Mouse (Mus musculus): ENCODE results near the gene Rgcc.

The Rgcc gene

DNA sequence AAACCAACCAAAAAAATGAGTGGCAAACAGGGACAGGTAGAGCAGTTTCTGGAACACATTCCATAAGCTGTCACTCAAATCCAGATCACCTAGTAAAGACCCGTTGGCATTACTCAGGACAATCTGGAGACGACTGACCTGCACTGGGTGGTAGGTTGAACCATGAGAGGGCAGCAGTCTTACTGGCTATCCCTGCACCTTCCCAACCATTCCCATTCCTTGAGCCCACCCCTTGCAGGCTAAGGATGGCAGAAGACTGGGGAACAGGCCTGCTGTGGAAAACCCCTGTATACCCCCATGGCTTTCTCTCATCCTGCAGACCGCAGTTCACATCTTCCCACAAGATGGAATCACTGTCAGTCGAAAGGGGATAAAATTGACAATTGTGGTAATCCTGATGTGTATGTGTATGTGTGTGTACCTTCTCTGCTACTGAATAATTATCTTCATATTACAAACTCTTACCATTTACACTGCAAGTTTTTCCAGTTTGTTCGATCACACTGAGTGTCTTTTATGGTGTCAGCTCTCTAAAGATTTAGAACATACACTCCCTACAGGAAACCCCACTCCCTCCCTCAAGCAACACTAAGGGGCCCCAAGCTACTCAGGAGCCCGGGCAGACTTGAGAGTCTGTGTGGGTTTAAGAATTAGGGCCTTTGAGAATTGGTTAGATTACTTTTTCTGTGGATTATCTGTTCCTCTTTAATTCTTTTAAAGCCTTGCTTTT is 59.6 kb downstream of the Rgcc start:
- no peak for DNase-seq (ENCODE audit: low read depth, low spot score)

DNA sequence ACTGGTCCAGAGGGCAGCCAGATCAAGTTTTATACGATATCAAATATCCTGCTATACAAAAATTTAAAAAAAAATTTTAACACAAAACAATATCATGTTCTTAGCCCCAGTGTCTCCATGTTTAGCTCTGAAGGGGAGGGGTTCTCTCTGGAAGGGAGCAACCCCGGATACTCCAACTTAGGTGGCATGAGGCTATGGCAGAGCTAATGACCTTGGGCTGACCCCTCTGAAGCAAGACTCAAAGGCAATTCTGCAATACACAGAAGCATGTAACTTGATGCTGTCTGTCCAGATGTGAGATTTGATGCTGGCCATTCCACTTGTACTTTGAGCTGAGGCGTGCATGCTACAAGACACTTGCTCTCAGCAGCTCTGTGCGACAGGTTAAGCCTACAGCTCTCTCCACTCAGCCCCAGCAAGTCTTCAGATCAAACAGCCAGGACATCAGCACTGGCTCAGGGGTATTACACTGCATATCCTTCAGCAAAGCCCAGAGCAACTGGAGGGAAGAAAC is 60.3 kb downstream of the Rgcc start:
- DNase-seq (ENCODE audit: low read depth, low spot score) = no peak

DNA sequence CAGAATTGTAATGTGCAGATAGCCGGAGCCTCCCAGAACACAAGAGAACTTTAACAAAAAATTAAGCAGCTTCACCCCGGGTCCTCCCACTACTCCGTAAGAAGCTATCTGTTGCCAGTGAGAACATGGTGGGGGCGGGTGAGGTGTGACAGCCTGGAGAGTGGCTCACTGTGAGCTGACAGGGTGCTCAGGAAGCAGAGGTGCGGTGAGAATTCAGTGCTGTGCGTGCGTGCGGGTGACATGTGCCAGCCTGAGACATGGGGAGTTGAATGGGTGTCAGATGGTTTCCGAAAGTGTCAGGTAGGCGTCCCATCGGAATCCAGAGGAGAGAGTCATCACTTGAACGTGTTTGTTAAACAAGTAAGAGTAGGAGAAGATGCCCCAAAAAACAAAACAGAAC is 62.0 kb downstream of the Rgcc start:
- DNase-seq (ENCODE audit: low read depth, low spot score) = no peak

Data from retina, adult 2 months (tissue).